Mouse (Mus musculus) liver, embryonic 14.5 days (tissue): ENCODE results near the gene St8sia1. TPM values are rescaled to one million over a fixed set of nuclear protein-coding genes. Genes with fewer than 3 reads are reported as not detected.

Experiments used
- ATAC-seq: fragments of 200-750 bp; cut with Nextera tagmentation; 2 replicates; pipeline ENCODE4 v1.8.0; 2017; ENCODE audit warnings: moderate number of reproducible peaks, mild to moderate bottlenecking, moderate library complexity; ENCODE audit not compliant: insufficient read depth
- DNase-seq, 3 experiments: peaks; one replicate each; pipeline ENCODE4 v3.0.0-alpha.2; 2012 to 2013; ENCODE audit warnings: low read depth in 3 of 3, low spot score in 3 of 3
- H3K27ac ChIP-seq: fragments of 300-500 bp; sonication (generic); 2 replicates; pipeline ENCODE4 v1.5.1; 2014; ENCODE audit warnings: moderate library complexity, mild to moderate bottlenecking, control low read depth, inconsistent platforms
- H3K27me3 ChIP-seq: fragments of 300-500 bp; sonication (generic); 2 replicates; pipeline ENCODE4 v1.6.1; 2014; ENCODE audit warnings: mild to moderate bottlenecking, low read length, moderate library complexity; ENCODE audit not compliant: control insufficient read depth, insufficient read depth
- H3K36me3 ChIP-seq: fragments of 300-500 bp; sonication (generic); replicated peaks from 2 replicates; pipeline ENCODE4 v1.6.1; 2014; ENCODE audit warnings: low read depth; ENCODE audit not compliant: control insufficient read depth, insufficient read depth
- H3K4me1 ChIP-seq, 2 experiments: fragments of 200-500 bp in 1 of 2; fragments of 300-500 bp in 1 of 2; sonication (generic) in 1 of 2; replicated peaks; 2 replicates each; pipeline ENCODE4 v1.6.1; 2012 to 2014; ENCODE audit warnings: antibody characterized with exemption in 1 of 2, inconsistent platforms in 1 of 2, low read length in 1 of 2; ENCODE audit not compliant: control insufficient read depth in 2 of 2, insufficient read depth in 2 of 2
- H3K4me2 ChIP-seq: fragments of 300-500 bp; sonication (generic); 2 replicates; pipeline ENCODE4 v1.6.1; 2014; ENCODE audit warnings: low read depth, mild to moderate bottlenecking, control low read depth, moderate library complexity
- H3K4me3 ChIP-seq, 2 experiments: fragments of 200-500 bp in 1 of 2; fragments of 300-500 bp in 1 of 2; sonication (generic) in 1 of 2; 2 replicates each; pipeline ENCODE4 v1.5.1; 2012 to 2014; ENCODE audit warnings: low read depth in 2 of 2, low read length in 2 of 2, mild to moderate bottlenecking in 2 of 2, control low read depth in 1 of 2, inconsistent platforms in 1 of 2, moderate library complexity in 1 of 2; ENCODE audit not compliant: insufficient read depth in 1 of 2
- H3K9ac ChIP-seq: fragments of 300-500 bp; sonication (generic); replicated peaks from 2 replicates; pipeline ENCODE4 v1.6.1; 2014; ENCODE audit warnings: mild to moderate bottlenecking, control low read depth, moderate library complexity
- H3K9me3 ChIP-seq: fragments of 300-500 bp; sonication (generic); 2 replicates; pipeline ENCODE4 v1.6.1; 2016; ENCODE audit warnings: low read length, mixed read lengths; ENCODE audit not compliant: control insufficient read depth
- CTCF ChIP-seq: IDR thresholded peaks from 2 replicates; pipeline ENCODE4 v1.5.1; 2016; ENCODE audit warnings: antibody characterized with exemption, low read depth, control low read depth
- EP300 ChIP-seq: IDR thresholded peaks from 2 replicates; pipeline ENCODE4 v1.6.1; 2016; ENCODE audit warnings: antibody characterized with exemption, low read depth
- WGBS: fragments of 180-500 bp; shearing (Covaris S2); extraction: QIAGEN DNeasy Blood & Tissue Kit; methylation state at CpG from one replicate; pipeline ENCODE4 v1.1.7; 2014; ENCODE audit not compliant: insufficient replicate concordance; 5-methylcytosine and 5-hydroxymethylcytosine counted together
- polyA plus RNA-seq, 2 experiments: library from polyadenylated mRNA; depleted of rRNA in 1 of 2; stranded (reverse) in 1 of 2; unstranded in 1 of 2; fragments of >200 nt; fragmentation: Nextera tagmentation in 1 of 2; extraction: Ambion mirVana in 1 of 2; gene quantifications; 2 replicates each; pipeline versions ENCODE4 v1.2.1 to v1.2.3; 2012 to 2014

The St8sia1 gene
- polyA plus RNA-seq, 2 experiments: 0.03 to 0.07 TPM

DNA sequence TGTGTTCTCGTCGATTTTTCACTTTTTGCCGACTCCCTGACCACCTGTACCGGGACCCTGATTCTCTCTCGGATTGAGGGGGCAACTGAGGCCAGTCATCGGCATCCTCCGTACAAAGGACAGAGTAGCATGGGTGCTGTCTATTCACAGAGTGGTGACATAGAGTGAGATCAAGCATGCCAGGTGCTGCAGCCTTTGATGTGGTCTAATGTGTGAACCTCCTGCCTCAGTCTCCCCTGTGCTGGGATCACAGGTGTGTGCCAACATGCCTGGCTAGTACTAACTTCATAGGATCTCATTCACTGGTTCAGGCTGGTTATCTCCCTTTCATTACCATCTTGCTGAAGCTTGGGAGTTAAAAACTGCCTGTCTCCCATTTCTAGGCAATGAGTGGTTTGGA lies 53.5 kb downstream of the St8sia1 start:
- Histone ChIP-seq H3K9me3 (no peaks in the 10 kb centered on the region), H3K27me3 (no peaks in the 10 kb centered on the region), H3K27ac (no peak overlapping the region), H3K4me3 (no peak overlapping the region), H3K4me2 (no peak overlapping the region), H3K9ac (no peak overlapping the region), H3K4me1 (peaks cover 9 to 33% of the 10 kb centered on the region in 2 experiments), H3K36me3 (no peaks in the 10 kb centered on the region)
- DNase-seq (no peak), ATAC-seq (no peak; the same call in 1 of the 2 replicates)
- TF ChIP-seq CTCF (no peak), EP300 (no peak)
- WGBS: 81% methylated on average over 7 of the region's 7 CpGs

- Histone ChIP-seq H3K9me3 (no peaks in the 10 kb centered on the region), H3K27ac (no peak overlapping the region), H3K4me2 (no peak overlapping the region), H3K4me3 (no peak overlapping the region), H3K9ac (no peak overlapping the region), H3K36me3 (no peaks in the 10 kb centered on the region), H3K27me3 (no peaks in the 10 kb centered on the region), H3K4me1 (peaks cover 9 to 32% of the 10 kb centered on the region in 2 experiments)
- WGBS: 56% methylated on average over 3 of the region's 3 CpGs
- ATAC-seq (no peak), DNase-seq (no peak)
- no peak for TF ChIP-seq EP300
- TF ChIP-seq CTCF: no peak
Measured at GRCm38 (mm10) chr6:142909771-142910105, 54.5 kb downstream of the St8sia1 start.

- Histone ChIP-seq H3K9ac (no peak overlapping the region), H3K36me3 (no peaks in the 10 kb centered on the region), H3K4me1 (peaks cover 9 to 31% of the 10 kb centered on the region in 2 experiments), H3K4me3 (no peak overlapping the region), H3K4me2 (no peak overlapping the region), H3K9me3 (no peaks in the 10 kb centered on the region), H3K27ac (no peak overlapping the region), H3K27me3 (no peaks in the 10 kb centered on the region)
- TF ChIP-seq CTCF (no peak), EP300 (no peak)
- ATAC-seq: no peak
- 26% methylated on average over 5 of the region's 5 CpGs for WGBS
- DNase-seq: no peak
Measured at GRCm38 (mm10) chr6:142908911-142909770, 55.1 kb downstream of the St8sia1 start.

DNA sequence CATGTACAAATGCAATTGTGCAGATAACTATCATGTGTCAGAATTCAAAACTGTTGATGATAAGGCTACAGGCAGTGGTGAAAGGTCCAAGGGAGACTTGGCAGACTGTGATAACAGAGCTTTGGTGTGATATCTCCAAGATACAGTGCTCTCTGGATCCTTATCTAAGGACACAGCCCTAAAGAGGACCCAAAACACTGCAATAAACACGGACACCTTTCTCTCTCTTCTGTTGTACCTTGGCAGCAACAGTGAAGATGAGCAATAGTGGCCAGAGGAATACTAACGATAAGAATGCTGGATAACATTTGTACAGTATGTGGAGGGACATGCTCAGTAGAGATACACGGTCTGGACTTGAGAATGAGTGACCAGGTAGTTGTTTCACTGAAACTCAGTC lies 55.8 kb downstream of the St8sia1 start:
- peaks cover 9 to 31% of the 10 kb centered on the region in 2 experiments for H3K4me1 ChIP-seq
- H3K9me3 ChIP-seq: no peaks in the 10 kb centered on the region
- TF ChIP-seq CTCF (no peak), EP300 (peak; percentile 62)
- no peak overlapping the region for H3K9ac ChIP-seq
- no peak overlapping the region for H3K4me2 ChIP-seq
- H3K27me3 ChIP-seq: no peaks in the 10 kb centered on the region
- no peaks in the 10 kb centered on the region for H3K36me3 ChIP-seq
- WGBS: 39% methylated on average over 3 of the region's 3 CpGs
- ATAC-seq: peak; percentile 47; the same call in 1 of the 2 replicates
- no peak for DNase-seq
- H3K4me3 ChIP-seq: no peak overlapping the region
- H3K27ac ChIP-seq: no peak overlapping the region

DNA sequence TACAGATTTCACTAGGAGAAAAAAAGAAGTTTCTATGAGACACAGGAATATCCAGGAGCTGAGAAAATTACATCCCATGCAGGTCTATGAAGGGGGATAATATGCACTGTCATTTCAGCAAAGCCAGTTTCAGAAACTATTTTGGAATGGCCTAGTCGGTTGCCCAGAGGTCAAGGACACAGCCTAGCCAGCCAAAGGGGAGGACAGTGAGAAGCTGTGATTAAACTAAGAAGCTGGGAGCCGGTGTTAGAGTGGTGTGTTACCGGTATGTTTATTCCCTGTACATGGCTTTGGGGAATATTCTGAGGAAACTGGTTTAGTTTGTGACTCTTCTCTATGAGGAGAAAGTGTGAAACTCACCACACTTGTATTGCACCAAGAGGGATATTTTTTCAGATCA lies 68.9 kb downstream of the St8sia1 start:
- no peak for DNase-seq
- 66% methylated on average over 3 of the region's 3 CpGs for WGBS
- H3K4me1 ChIP-seq: peaks cover 8 to 14% of the 10 kb centered on the region in 2 experiments

More for the DNA sequence above, 68.9 kb downstream of the St8sia1 start:
- Histone ChIP-seq H3K27me3 (no peaks in the 10 kb centered on the region), H3K4me2 (no peak overlapping the region), H3K9me3 (no peaks in the 10 kb centered on the region), H3K9ac (no peak overlapping the region), H3K36me3 (no peaks in the 10 kb centered on the region), H3K4me3 (no peak overlapping the region), H3K27ac (no peak overlapping the region)
- no peak for TF ChIP-seq CTCF
- TF ChIP-seq EP300: no peak
- no peak for ATAC-seq
